Mouse (Mus musculus): ENCODE results near the gene Bmp8b. TPM values are rescaled to one million over a fixed set of nuclear protein-coding genes. Genes with fewer than 3 reads are reported as not detected.

The Bmp8b gene
- polyA plus RNA-seq (2016; fragmentation: Nextera tagmentation; extraction: Ambion mirVana): 0.12 and 0.15 TPM in 2 replicates

- DNase-seq (ENCODE audit: extremely low spot score, low spot score): no peak
- Histone ChIP-seq H3K4me1 (peaks cover 12% of the 10 kb centered on the region), H3K4me3 (peak within 1 kb of the TSS; percentile 46), H3K27me3 (ENCODE audit: poor library complexity, severe bottlenecking) (peaks cover 58% of the 10 kb centered on the region), H3K36me3 (replicated peaks) (no peaks in the 10 kb centered on the region), H3K9me3 (no peaks in the 10 kb centered on the region; the same call in 1 of the 2 replicates), H3K27ac (no peak within 1 kb of the TSS)
- WGBS: 5% methylated on average over 75 of the region's 75 CpGs
Observed at GRCm38 (mm10) chr4:123104651-123105450, at the start of gene Bmp8b. Gene Bmp8b (plus strand): TSS chr4:123105165.

GRCm38 (mm10) chr4:123056560-123057109 is 48.3 kb upstream of the Bmp8b start:
- peaks cover 14% of the 10 kb centered on the region for H3K4me1 ChIP-seq
- no peak for DNase-seq (ENCODE audit: extremely low spot score, low spot score)
- H3K36me3 ChIP-seq (replicated peaks): peaks cover 62% of the 10 kb centered on the region
- H3K4me3 ChIP-seq: no peak overlapping the region
- no peaks in the 10 kb centered on the region for H3K9me3 ChIP-seq
- H3K27me3 ChIP-seq (ENCODE audit: poor library complexity, severe bottlenecking): no peaks in the 10 kb centered on the region
- no peak overlapping the region for H3K27ac ChIP-seq
- 92% methylated on average over 3 of the region's 3 CpGs for WGBS

- H3K36me3 ChIP-seq (replicated peaks): peaks cover 48% of the 10 kb centered on the region
- no peaks in the 10 kb centered on the region for H3K9me3 ChIP-seq
- H3K27me3 ChIP-seq (ENCODE audit: poor library complexity, severe bottlenecking): no peaks in the 10 kb centered on the region
- peaks cover 19% of the 10 kb centered on the region for H3K4me1 ChIP-seq
- no peak for DNase-seq (ENCODE audit: extremely low spot score, low spot score)
- no peak overlapping the region for H3K27ac ChIP-seq
- no peak overlapping the region for H3K4me3 ChIP-seq
- WGBS: 82% methylated on average over 1 of the region's 1 CpGs
Observed at GRCm38 (mm10) chr4:123057957-123058356, 47.0 kb upstream of the Bmp8b start.

GRCm38 (mm10) chr4:123061744-123062143 is 43.2 kb upstream of the Bmp8b start:
- Histone ChIP-seq H3K27me3 (ENCODE audit: poor library complexity, severe bottlenecking) (no peaks in the 10 kb centered on the region), H3K4me1 (peaks cover 22% of the 10 kb centered on the region), H3K9me3 (no peaks in the 10 kb centered on the region), H3K36me3 (replicated peaks) (peaks cover 11% of the 10 kb centered on the region), H3K4me3 (no peak overlapping the region), H3K27ac (no peak overlapping the region)
- DNase-seq (ENCODE audit: extremely low spot score, low spot score): no peak
- 79% methylated on average over 5 of the region's 5 CpGs for WGBS

GRCm38 (mm10) chr4:123068646-123069045 is 36.3 kb upstream of the Bmp8b start:
- H3K4me1 ChIP-seq: peaks cover 13% of the 10 kb centered on the region
- no peaks in the 10 kb centered on the region for H3K36me3 ChIP-seq (replicated peaks)
- no peak for DNase-seq (ENCODE audit: extremely low spot score, low spot score)
- no peak overlapping the region for H3K27ac ChIP-seq
- 89% methylated on average over 6 of the region's 6 CpGs for WGBS
- peaks cover 13% of the 10 kb centered on the region; the same call in 1 of the 2 replicates for H3K27me3 ChIP-seq (ENCODE audit: poor library complexity, severe bottlenecking)
- H3K4me3 ChIP-seq: no peak overlapping the region
- H3K9me3 ChIP-seq: no peaks in the 10 kb centered on the region

GRCm38 (mm10) chr4:123071266-123071966 is 33.5 kb upstream of the Bmp8b start:
- 8% methylated on average over 13 of the region's 13 CpGs for WGBS
- DNase-seq (ENCODE audit: extremely low spot score, low spot score): peak; percentile 57
- Histone ChIP-seq H3K36me3 (replicated peaks) (no peaks in the 10 kb centered on the region), H3K4me1 (peaks cover 13% of the 10 kb centered on the region), H3K4me3 (peak overlapping the region; percentile 34), H3K9me3 (no peaks in the 10 kb centered on the region), H3K27ac (peak overlapping the region; percentile 59), H3K27me3 (ENCODE audit: poor library complexity, severe bottlenecking) (peaks cover 13% of the 10 kb centered on the region; the same call in 1 of the 2 replicates)

- Histone ChIP-seq H3K27ac (no peak overlapping the region), H3K4me1 (peaks cover 11% of the 10 kb centered on the region), H3K4me3 (no peak overlapping the region), H3K27me3 (ENCODE audit: poor library complexity, severe bottlenecking) (0 out of 2 replicates have a peak, but pooled peaks cover 5% of the 10 kb centered on the region), H3K36me3 (replicated peaks) (no peaks in the 10 kb centered on the region), H3K9me3 (no peaks in the 10 kb centered on the region)
- WGBS: 73% methylated on average over 8 of the region's 8 CpGs
- no peak for DNase-seq (ENCODE audit: extremely low spot score, low spot score)
Observed at GRCm38 (mm10) chr4:123076928-123077327, 28.0 kb upstream of the Bmp8b start.

- no peak for DNase-seq (ENCODE audit: extremely low spot score, low spot score)
- Histone ChIP-seq H3K9me3 (no peaks in the 10 kb centered on the region), H3K4me1 (peaks cover 16% of the 10 kb centered on the region), H3K27ac (no peak overlapping the region), H3K27me3 (ENCODE audit: poor library complexity, severe bottlenecking) (0 out of 2 replicates have a peak, but pooled peaks cover 9% of the 10 kb centered on the region), H3K4me3 (no peak overlapping the region), H3K36me3 (replicated peaks) (no peaks in the 10 kb centered on the region)
- 85% methylated on average over 4 of the region's 4 CpGs for WGBS
Observed at GRCm38 (mm10) chr4:123078231-123078630, 26.7 kb upstream of the Bmp8b start.

GRCm38 (mm10) chr4:123080791-123081190 is 24.2 kb upstream of the Bmp8b start:
- 49% methylated on average over 13 of the region's 13 CpGs for WGBS
- Histone ChIP-seq H3K9me3 (no peaks in the 10 kb centered on the region), H3K4me3 (no peak overlapping the region), H3K36me3 (replicated peaks) (no peaks in the 10 kb centered on the region), H3K4me1 (peaks cover 16% of the 10 kb centered on the region), H3K27ac (no peak overlapping the region), H3K27me3 (ENCODE audit: poor library complexity, severe bottlenecking) (0 out of 2 replicates have a peak, but pooled peaks cover 9% of the 10 kb centered on the region)
- DNase-seq (ENCODE audit: extremely low spot score, low spot score): no peak

- Histone ChIP-seq H3K27ac (peak overlapping the region; percentile 2; the same call in 1 of the 2 replicates), H3K27me3 (ENCODE audit: poor library complexity, severe bottlenecking) (0 out of 2 replicates have a peak, but pooled peaks cover 9% of the 10 kb centered on the region), H3K4me3 (no peak overlapping the region), H3K4me1 (peaks cover 16% of the 10 kb centered on the region), H3K9me3 (no peaks in the 10 kb centered on the region), H3K36me3 (replicated peaks) (no peaks in the 10 kb centered on the region)
- 67% methylated on average over 20 of the region's 20 CpGs for WGBS
- DNase-seq (ENCODE audit: extremely low spot score, low spot score): peak; percentile 61
Observed at GRCm38 (mm10) chr4:123082283-123083163, 22.4 kb upstream of the Bmp8b start.

- Histone ChIP-seq H3K27ac (no peak overlapping the region), H3K36me3 (replicated peaks) (no peaks in the 10 kb centered on the region), H3K4me1 (peaks cover 16% of the 10 kb centered on the region), H3K9me3 (no peaks in the 10 kb centered on the region), H3K4me3 (no peak overlapping the region), H3K27me3 (ENCODE audit: poor library complexity, severe bottlenecking) (0 out of 2 replicates have a peak, but pooled peaks cover 9% of the 10 kb centered on the region)
- no peak for DNase-seq (ENCODE audit: extremely low spot score, low spot score)
- WGBS: 73% methylated on average over 13 of the region's 13 CpGs
Observed at GRCm38 (mm10) chr4:123083323-123083902, 21.6 kb upstream of the Bmp8b start.
